Mouse (Mus musculus): ENCODE data around the gene Rad9b.

Rad9b gene

DNA sequence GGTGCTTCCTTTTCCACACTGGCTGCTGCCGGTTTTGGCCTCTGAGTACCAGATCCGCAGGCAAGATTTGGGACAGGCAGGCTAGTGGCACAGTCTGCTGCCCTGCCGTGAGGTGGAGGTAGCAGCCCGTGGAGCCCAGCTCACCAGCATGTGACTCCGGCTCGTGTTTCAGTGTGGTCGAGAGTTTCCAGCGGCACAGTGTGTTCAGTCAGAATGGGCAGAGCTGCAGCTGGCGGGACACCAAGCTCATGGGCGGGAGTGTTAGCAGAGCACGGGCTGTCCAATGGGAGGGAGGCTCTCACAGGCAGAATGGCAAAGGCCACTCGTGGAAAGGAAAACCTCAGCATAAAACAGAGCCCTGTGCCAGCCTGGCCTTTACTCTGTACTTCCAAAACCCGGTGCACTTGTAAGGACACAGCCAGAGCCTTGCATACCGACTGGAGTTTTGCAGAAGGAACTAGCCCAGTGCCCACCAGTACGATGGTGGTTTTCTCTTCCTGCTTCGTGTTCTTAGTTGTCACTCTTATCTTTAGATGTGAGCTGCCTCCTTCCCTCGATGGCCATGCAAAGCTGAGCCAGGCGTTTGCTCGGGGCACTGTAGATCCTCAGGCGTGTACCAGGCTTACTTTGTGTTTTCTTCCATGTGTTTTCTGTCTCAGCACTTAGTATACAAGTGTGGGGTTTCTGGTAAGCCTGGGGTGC is 38.9 kb downstream of the Rad9b start:
- in situ Hi-C loops (cut with MboI, MseI): loop anchor here in 1 of 2 experiments (5.0 kb wide), 1 partner anchor 43 kb away; no protein-coding TSS in a partner anchor

DNA sequence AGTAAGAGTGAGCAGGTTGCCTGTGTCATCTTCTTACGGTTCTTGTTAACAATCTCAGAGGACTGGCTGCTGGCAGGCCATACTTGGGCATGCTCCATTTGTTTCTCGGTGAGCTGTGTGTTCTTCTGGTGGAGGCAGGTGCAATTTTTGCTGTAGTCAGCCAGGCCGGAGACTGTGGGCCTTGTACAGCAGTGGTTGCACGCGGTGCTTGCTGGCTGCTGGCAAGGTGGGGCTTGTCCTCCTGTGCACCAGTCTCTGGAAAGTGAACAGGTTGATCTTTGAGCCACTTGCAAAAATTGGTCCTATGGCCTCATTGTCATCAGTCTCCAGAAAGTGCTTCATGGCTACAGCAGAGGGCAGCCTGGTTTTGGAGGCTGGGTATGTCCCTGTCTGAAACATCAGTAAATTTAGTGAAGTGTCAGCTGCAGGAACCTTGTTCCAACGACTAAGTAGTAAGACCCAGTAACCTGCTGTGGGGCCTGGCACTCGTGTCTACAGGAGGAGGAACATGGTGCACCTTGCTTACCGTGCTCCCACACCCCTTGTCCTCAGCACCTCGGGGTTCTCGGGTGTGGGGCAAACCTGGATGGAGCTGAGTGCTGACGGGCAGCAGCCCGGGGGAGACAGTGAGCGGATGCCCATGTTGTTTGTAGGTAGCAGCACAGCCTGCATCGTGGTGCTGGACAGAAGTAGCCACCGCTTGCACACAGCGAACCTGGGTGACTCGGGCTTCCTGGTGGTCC is 40.9 kb downstream of the Rad9b start:
- in situ Hi-C loops (cut with MboI, MseI): no loop called here

DNA sequence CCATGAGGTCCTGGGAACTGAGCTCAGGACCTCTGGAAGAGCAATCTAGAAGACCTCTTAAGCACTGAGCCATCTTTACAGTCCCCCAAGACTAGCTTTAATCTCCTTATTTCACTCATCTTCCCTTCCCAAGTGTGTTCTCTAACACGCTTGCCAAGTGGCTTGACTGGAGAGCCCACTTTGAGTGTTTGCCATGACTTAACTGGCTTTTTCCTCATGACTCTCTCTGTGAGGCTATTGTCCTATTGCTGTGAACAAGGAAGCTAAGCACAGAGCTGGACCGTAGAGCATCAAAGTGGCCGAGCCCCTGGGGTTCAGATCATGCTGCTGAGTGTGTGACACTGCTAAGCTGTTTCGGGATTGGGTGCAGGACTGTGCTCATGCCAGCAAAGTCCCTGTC is 41.7 kb downstream of the Rad9b start:
- in situ Hi-C loops (cut with MboI, MseI): no loop called here

DNA sequence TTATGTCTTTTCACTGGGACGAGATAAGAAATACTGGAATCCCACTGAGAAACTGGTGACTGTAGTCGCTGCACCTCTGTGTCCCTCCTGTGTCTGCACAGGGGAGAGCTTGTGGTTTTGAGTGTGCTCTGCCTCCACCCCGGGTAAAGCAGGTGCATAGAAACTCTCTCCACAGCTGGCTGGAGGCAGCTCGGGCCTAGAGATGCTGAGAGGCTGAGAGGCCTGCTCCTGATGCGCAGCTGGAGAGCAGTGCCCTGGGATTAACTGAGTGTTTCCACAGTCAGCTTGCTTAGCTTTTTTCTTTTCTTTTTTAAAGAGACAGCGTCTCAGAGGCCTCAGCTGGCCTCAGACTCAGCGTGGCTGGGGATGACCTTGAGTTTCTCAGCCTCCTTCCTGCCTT is 42.3 kb downstream of the Rad9b start:
- in situ Hi-C loops (cut with MboI, MseI): no loop called here

DNA sequence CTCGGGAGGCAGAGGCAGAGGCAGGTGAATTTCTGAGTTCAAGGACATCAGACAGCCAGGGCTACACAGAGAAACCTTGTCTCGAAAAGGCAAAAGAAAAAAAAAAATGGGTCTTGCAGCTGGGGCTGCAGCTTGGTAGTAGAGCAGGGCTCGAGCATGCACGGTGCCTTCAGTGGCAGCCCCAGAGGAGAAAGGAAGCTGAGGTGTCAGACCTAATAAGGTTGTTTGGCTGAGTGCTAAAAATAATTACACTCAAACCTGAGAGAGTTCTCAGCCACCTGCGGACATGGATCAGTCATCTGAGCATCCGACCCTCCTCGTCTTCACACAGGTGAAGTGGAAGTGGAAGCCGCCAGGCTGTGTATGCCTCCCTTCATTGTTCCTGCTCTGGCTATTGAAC is 43.3 kb downstream of the Rad9b start:
- in situ Hi-C loops (cut with MboI, MseI): no loop called here

DNA sequence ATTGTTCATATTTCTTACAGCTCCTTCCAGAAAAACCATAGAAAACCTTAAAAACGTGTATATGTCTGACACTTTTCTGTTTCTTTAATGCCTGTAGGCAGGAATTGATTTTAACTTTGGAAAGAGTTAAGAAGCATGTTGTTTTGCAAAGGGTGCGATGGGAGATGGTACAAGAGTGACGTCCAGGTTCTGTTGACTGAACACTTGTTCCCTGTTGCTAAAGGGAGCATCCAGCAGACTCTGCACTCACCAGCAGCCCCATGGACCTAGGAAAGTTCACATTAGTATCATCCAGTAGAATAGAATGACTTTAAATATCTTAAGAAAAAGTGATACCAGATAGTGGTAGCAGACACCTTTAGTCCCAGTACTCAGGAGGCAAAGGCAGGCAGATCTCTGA is 47.5 kb downstream of the Rad9b start:
- in situ Hi-C loops (cut with MboI, MseI): no loop called here

DNA sequence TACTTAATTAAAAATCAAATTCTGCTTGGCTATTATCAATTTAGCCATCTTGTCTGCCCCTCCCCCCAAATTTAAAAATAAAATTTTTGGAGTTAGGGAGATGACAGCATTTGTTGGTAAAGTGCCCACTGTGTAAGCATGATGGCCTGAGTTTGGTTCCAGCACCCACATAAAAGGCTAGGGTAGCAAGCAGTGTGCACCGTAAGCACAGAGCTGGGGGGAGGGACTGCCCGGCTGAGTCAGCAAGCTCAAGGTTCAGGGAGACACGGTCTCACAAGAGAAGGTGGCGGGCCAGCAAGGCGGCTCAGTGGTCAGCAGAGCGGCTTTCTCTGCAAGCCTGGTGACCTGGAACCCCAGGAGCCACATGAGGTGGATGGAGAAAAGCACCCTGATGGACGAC is 48.6 kb downstream of the Rad9b start:
- in situ Hi-C loops (cut with MboI, MseI): no loop called here

DNA sequence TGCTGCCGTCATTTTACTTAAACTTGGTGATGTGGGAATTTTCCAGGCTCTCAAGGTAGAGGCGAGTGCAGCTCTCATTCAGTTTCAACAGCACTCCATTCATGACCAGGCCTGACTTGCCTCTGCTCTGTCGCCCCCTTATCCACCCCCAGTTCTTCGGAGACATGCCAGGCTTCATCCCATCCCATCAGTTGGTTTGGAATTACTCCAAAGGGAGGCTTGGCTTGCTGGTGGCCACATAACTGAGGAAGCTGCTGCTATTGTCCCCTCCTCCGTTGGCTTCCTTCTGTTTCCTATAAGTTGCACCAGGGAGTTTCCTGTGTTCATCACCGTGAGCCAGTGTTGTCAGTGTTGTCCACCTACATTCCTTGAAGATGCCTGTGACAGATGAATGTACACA is 49.5 kb downstream of the Rad9b start:
- in situ Hi-C loops (cut with MboI, MseI): no loop called here

DNA sequence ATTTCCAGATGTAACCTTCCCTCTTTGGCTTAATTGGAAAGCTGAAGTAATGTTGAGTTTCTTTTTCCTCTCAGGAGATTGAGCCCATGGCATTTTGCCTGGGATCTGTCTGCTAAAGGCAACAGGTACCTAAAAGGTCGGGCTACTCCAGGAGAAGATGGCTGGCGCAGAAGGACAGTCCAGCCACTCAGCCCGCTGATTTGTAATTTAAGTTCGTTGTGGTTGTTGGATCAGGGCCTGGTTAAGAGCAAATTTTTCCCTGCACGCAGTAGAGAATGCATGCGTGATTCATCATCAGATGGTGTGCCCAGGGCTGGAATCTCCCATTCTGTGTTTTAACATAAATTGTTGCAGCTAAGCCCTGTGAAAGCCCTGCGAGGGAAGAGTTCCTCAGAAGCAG is 50.1 kb downstream of the Rad9b start:
- in situ Hi-C loops (cut with MboI, MseI): no loop called here

DNA sequence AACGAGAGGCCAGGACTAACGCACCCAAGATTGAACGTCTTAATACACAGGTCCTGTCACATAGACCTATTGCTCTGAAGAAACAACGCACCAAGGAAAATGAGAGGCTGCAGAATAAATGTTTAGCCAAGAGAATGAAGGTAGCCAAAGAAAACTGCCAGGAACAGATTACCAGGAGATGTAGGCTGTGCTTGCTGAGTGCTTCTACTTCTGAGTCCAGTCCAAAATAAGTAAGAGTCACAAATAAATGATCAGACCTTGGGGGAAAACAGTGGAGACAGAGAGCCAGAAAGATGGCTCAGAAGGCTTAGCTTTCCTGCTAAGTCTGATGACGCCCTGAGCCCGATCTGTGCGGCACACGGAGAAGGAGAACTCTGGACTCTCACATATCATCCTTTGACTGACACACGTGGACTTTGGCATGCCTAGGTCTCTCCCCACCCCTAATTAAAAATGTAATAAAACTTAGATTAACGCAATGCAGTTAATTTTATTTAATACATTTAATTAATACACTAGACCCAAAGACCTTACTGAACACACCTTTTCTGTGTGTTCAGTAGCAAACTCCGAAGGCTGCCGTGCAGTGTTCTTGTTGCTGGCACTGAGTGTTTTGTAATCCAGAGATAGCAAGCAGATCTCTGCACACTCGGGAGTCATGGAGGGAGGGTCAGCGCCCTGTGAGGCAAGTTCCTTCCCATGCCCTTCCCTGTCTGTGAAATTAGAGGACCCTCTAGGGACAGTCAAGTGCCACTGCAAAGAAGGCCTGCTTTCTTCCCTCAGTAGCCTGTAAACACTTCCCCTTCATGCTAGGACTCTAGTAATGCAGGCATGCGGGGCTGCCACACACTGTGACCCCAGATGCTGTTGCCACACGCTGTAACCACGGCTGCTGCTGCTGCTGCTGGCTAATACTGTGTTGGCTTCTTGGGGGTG is 51.0 kb downstream of the Rad9b start:
- in situ Hi-C loops (cut with MboI, MseI): no loop called here

DNA sequence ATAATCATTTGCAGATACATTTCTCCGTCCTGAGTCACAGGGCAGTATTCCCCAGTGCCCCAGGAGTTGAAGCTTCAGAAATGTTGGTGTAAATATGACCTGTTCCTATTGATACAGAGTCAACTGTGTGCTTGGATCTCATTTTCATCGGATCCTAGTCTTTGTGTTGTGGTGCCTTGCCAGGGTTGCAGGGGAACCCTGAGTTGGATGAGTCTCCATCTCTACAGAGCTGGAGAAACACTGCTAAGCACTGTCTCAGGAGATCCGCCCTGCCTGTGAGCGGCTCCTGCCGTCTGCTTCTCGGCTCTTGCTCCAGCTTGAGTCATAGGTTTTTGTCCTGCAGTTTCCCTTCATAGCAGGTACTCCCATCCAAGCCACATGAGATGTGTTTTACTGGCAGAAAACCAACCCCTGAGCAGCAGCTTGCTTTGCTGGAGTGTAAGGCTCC is 53.9 kb downstream of the Rad9b start:
- in situ Hi-C loops (cut with MboI, MseI): no loop called here

DNA sequence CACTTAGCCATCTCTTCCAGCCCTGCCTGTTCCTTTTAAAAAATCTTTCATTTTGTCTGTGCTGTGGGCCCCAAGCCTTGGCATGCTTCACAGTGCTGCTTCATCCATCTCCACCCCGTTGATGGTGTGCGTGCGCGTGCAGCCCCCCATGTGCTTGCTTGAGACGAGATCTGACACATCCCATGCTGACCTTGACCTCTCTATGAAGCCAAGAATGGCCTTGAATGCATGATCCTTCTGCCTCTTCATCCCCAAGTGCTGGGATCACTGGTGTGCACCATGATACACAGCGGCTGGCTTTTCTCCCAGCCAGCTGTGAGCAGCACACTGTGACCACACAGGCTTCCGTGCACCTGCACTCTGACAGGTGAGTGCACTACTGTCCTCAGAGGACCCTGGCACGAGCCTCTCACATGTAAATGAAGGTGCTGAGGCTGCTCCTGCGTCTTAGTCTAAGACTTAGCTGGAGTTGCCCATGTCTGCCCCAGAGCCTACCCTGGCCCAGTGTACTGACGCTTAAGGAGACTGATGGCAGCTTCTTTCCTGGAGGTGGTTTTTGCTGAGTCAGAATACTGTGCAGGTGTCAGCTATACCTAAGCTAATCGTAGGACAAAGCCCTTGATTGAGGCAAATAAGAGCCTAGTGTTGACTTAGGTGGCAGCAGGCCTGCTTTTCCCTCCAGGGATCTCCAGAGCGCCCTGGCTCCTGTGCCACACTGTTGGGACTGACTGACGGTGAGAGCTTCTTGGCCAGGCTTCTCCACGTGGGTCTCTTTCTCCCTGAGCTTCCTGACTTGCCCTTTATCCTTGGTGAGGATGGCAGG is 58.7 kb downstream of the Rad9b start:
- in situ Hi-C loops (cut with MboI, MseI): no loop called here

DNA sequence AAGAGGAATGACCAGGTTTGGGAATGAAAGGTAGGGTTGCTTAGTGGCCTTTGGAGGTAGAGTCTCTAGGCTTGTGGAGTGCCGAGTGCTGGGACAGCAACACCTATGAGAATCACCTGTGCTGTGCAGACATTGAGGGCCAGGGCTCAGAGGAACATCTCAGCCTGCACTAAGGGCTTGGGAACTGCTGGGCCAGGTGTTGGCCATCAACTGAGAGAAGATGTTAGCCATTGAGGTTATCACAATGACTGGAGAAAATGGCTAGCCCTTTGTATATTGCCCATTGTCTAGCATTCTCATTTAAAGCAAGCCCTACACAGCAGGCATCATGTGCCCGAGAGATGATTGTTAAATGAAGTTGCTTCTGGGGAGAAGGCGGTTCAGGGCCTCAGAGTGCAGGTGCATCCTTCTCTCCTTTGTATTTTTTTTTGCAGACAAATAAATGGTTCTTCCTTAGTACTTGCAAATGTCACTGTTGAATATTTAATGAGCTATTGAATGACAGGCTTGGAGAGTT is 59.8 kb downstream of the Rad9b start:
- in situ Hi-C loops (cut with MboI, MseI): no loop called here

DNA sequence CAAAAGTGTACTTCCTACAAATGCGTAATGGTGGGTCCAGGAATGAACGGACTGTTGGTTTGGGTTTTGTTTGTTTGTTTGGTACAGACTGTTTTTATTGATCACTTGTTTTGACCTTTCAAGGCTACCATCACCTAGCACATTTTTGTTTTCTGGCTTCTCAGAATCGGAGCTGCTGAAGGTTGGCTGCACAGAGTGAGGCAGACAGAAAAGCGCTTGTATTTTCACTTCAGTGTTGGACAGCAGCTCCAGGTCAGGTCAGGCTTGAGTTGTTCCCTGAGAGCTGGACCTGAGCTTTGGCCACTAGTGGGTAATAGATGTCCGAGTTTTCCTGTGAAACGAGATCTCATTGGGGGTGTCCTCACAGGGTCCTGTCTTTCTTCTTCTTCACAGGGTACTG is 60.9 kb downstream of the Rad9b start:
- in situ Hi-C loops (cut with MboI, MseI): no loop called here

DNA sequence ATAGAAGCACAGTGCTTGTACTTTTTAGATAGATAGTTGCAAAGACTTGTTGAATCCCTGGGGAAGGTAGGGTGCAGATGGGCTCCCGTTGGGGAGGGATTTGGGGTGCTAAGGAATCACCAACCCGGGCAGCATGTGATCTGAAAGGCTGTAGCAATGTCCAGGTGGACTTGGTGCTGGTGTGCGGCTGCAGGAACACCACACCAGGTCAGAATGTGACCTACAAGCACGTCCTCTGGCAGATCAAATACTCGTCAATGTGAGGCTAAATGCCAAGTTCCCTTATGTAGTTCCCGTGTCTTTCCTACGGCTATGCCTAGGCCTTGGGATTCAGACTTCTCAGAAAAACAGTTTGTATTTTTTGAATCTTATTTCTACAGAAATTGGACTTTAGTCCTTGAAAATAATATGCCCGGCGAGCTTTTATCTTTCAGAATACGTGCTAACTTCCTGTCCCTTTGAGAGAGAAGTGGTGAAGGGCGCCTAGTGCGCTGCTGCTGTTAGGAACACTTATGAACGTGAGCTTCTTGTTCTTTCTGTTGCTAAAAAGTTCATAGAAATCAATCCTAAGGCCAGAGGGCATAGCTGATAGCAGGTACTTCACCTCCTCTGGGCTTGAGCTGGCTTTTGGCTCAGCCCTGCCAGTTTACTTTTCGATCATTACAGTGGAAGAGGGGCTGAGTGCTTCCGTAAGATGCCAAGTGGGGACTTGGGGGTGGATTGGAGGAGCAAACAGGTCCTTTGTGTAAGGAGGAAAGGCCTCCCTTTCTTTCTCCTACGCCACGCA is 62.3 kb downstream of the Rad9b start:
- in situ Hi-C loops (cut with MboI, MseI): no loop called here

DNA sequence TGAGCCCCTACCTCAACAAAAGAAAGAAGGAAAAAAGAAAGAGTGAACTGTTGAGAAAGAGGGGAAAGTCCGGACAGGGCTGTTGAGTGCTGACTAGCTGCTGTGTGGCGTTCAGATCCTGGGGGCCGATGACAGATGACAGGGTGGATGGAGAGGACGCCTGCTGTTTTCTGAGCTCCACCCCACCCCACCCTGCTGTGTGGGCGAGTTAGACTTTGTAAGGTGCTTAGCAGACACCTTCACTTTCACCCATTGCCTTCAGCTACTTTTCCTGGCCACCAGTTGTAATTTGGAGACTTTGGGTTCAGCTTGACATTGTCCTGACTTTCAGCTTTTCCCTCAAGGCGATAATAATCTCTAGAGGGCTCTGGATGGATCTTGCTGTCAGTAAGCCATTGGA is 62.9 kb downstream of the Rad9b start:
- in situ Hi-C loops (cut with MboI, MseI): no loop called here

DNA sequence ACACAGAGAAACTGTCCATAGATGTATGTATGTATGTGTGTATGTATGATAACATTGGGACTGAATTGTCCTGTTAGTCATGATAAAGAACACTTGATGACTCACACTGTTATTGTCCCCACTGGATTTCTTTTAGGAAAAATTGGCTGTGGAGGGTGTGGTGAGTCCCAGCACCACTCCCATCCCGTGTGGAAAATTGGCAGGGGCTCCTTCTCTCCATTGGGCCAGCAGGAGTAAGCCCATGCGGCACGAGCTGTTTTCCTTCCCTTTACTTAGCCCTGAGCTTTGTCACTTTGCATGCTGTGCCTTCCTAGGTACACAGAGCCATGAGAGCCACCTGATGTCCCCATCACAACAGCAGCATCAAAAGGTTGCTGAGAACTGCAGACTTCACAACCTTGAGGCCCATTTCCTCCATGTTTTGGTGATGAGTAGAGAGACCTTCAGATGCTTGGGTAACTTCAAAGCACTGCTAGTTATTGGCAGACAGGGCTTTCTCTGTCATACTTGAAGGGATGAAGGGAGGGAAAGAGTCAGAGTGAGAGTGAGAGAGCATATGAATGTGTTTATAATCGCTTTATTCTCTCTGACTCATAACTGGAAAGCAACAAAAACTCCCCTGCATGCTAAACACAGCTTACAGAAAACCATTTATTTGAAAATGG is 65.8 kb downstream of the Rad9b start:
- in situ Hi-C loops (cut with MboI, MseI): no loop called here

DNA sequence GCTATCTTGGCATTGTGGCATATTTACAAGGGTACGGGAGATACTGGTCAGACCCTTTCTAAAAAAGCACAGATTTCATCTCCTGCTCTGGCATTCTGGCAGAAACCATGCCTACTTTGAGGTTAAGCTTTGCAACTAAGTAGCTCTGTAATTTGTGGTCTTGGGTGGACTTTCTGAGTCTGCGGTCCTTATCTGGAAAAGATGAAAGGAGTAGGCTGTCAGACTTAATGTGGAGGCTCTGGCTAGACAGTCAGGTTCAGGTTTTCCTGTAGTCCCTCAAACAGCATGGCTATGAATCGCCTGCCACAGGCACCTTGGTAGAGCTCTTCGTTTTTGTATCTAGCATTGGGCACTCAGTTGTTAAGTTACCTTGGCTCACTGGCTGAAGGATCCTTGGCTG is 67.0 kb downstream of the Rad9b start:
- in situ Hi-C loops (cut with MboI, MseI): no loop called here

DNA sequence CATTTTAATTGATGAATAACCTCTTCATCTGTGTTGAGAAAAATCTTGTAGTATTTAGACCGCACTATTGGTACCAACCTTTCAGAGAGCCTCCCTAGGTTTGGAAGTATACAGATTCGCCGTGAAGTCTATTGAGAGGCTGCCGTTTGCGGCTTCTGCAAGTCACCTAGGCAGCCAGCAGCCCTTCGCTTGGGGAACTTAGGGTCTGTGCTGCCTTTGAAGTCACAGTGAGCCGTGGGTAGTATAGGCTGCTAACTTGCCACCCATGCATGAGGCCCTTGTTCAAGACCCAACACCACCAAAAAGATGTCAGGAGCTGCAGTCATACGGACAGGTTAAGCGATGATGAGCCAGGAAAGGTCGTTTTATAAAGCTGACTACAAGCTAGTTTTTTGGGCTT is 67.8 kb downstream of the Rad9b start:
- in situ Hi-C loops (cut with MboI, MseI): no loop called here

DNA sequence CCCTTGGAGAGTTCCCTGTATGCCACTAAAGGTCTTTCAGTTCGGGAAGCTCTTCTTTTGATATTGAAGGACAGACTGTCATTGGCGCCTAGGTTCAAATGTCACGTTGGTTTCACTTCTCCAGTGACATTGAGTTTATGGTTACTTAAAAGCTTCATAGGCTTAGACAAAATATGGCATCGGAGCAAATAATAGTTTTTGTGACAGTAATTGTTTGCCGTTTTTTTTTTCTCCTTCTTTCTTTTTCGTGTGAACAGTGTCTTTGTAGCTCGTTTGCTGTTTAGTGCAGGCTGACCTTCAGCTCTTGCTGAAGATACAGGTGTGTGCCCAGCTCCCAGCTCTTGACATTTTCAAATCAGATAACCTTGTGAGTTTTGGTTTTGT is 68.3 kb downstream of the Rad9b start:
- in situ Hi-C loops (cut with MboI, MseI): no loop called here

Data from T-helper 17 cell (primary cell).